ENCODE assay signal across 23 mouse cellular contexts in the genomic region with DNA sequence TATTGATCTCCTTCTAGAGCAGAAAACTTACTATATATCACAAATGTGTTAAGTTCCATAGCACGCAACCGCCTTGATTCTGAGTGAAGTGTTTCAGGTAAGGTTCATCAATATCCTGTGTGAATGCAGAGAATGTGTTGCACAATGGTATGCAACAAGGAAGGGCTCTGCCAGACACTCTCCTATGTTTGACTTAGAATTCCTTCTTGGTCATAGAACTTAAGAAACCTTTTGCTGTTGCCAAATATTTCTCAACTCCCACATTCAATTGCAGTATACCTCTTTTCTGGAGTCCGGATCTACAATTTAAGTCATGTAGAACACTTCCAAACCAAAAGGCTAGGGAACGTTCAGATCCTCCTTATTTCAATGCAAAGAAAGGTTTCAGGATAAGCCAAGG. TPM values are rescaled to one million over a fixed set of nuclear protein-coding genes. Genes with fewer than 3 reads are reported as not detected.
A peak's percentile ranks its signal among the peaks of the same experiment; 100 is the strongest.
DNase-seq lines count a peak whose midpoint lies in the region; ATAC-seq and TF ChIP-seq lines count a peak whose summit lies in the region.
"Had no signal": no experiment of that assay in that cellular context is flagged by ENCODE, and none has a peak within 500 bp of the region (broad histone marks: within the 10 kb centered on the region; RNA-seq: fewer than 3 reads in every experiment).

No protein-coding gene starts in this region.

- no peak overlapping the region for H3K9ac ChIP-seq in lung, embryonic 16.5 days (ENCODE audit: low read length)
- H3K9ac ChIP-seq: embryonic facial prominence, embryonic 13.5 days; embryonic facial prominence, embryonic 15.5 days; forebrain, embryonic 12.5 days had no signal

- no peak for DNase-seq in lung, adult 2 months
- peak; percentile 28 for DNase-seq in lung, postnatal 25 days (ENCODE audit: low spot score)
- no peak for DNase-seq in lung, postnatal 10 days
- DNase-seq: adrenal gland, adult 2 months; adrenal gland, postnatal 10 days; adrenal gland, postnatal 25 days; cerebellum, adult 11 months; cerebellum, adult 18-20 months; cerebellum, adult 8-10 months; cerebellum, adult 9-11 months; cerebellum, postnatal 14 days; cerebellum, postnatal 36 days; embryo, embryonic 11 days had no signal

- TF ChIP-seq POLR2A in lung, adult 2 months (IDR thresholded peaks at IDR 0.05; ENCODE audit: borderline replicate concordance, extremely low read depth, low read depth, low read length): no peak

- H3K4me3 ChIP-seq in lung, embryonic 16.5 days (ENCODE audit: low read length): no peak overlapping the region
- no peak overlapping the region for H3K4me3 ChIP-seq in lung, adult 2 months (replicated peaks; ENCODE audit: extremely low read depth, low read depth, low read length)
- H3K4me3 ChIP-seq: embryonic facial prominence, embryonic 13.5 days; embryonic facial prominence, embryonic 15.5 days; erythroblast, embryonic 14.5 days; forebrain, embryonic 10.5 days; forebrain, embryonic 12.5 days had no signal

- 0 out of 2 replicates have a peak, but pooled peaks have one; percentile 38 for ATAC-seq in lung, embryonic 16.5 days (ENCODE audit: low read depth)
- ATAC-seq: forebrain, embryonic 14.5 days; forebrain, embryonic 16.5 days had no signal

- H3K4me1 ChIP-seq in lung, embryonic 16.5 days (replicated peaks; ENCODE audit: control insufficient read depth, insufficient read depth, low read length): no peaks in the 10 kb centered on the region
- no peaks in the 10 kb centered on the region for H3K4me1 ChIP-seq in lung, adult 2 months (ENCODE audit: control insufficient read depth, insufficient read depth, low read length)
- H3K4me1 ChIP-seq: embryonic facial prominence, embryonic 13.5 days; embryonic facial prominence, embryonic 15.5 days; forebrain, embryonic 12.5 days had no signal

- H3K27me3 ChIP-seq in lung, embryonic 16.5 days (ENCODE audit: control insufficient read depth, insufficient read depth, low read depth, low read length): no peaks in the 10 kb centered on the region
- H3K27me3 ChIP-seq: embryonic facial prominence, embryonic 13.5 days; embryonic facial prominence, embryonic 15.5 days; forebrain, embryonic 12.5 days had no signal

- TF ChIP-seq CTCF in lung, adult 2 months (IDR thresholded peaks at IDR 0.05; ENCODE audit: insufficient read depth, low read length): no peak

- WGBS in lung, embryonic 16.5 days: 75% methylated on average over 4 of the region's 4 CpGs
- 67% methylated on average over 4 of the region's 4 CpGs for WGBS in lung, adult 2 months

- H3K36me3 ChIP-seq in lung, embryonic 16.5 days (ENCODE audit: control insufficient read depth, insufficient read depth, low read length): no peaks in the 10 kb centered on the region
- H3K36me3 ChIP-seq: embryonic facial prominence, embryonic 13.5 days; embryonic facial prominence, embryonic 15.5 days; forebrain, embryonic 10.5 days; forebrain, embryonic 12.5 days had no signal

- H3K4me2 ChIP-seq in lung, embryonic 16.5 days (ENCODE audit: low read depth, low read length): no peak overlapping the region
- H3K4me2 ChIP-seq: embryonic facial prominence, embryonic 13.5 days; embryonic facial prominence, embryonic 15.5 days; forebrain, embryonic 12.5 days had no signal

- H3K27ac ChIP-seq in lung, embryonic 16.5 days (ENCODE audit: low read length): no peak overlapping the region
- H3K27ac ChIP-seq: embryonic facial prominence, embryonic 13.5 days; embryonic facial prominence, embryonic 15.5 days; forebrain, embryonic 10.5 days; forebrain, embryonic 12.5 days had no signal

- peaks cover 5% of the 10 kb centered on the region; the same call in 1 of the 2 replicates for H3K9me3 ChIP-seq in lung, embryonic 16.5 days (ENCODE audit: control insufficient read depth, low read length)
- H3K9me3 ChIP-seq: embryonic facial prominence, embryonic 13.5 days; embryonic facial prominence, embryonic 15.5 days; forebrain, embryonic 10.5 days; forebrain, embryonic 12.5 days had no signal

RNA-seq across cellular contexts. Expression of a gene that starts 22.8 kb away (rescaled TPM):
- polyA plus RNA-seq in lung, embryonic 16.5 days (2015; fragmentation: Nextera tagmentation; extraction: Ambion mirVana): 0.39 and 0.57 TPM in 2 replicates
- polyA plus RNA-seq in lung, adult 2 months (2012; rRNA removed): 0.06 and 0.34 TPM in 2 replicates
- polyA plus RNA-seq: adrenal gland, adult 2 months; brain, embryonic 14.5 days; C2C12; embryonic facial prominence, embryonic 13.5 days; erythroblast, embryonic 14.5 days; forebrain, embryonic 10.5 days; forebrain, embryonic 12.5 days; forebrain, embryonic 14.5 days; forebrain, embryonic 16.5 days had no signal
